Mouse (Mus musculus) midbrain, embryonic 12.5 days (tissue): ENCODE measurements around the gene Capzb. TPM values are rescaled to one million over a fixed set of nuclear protein-coding genes. Genes with fewer than 3 reads are reported as not detected.

Source experiments
- ATAC-seq: fragments of 200-750 bp; cut with Nextera tagmentation; 2 replicates; pipeline ENCODE4 v1.8.0; 2017; ENCODE audit warnings: low read depth, moderate TSS enrichment, moderate library complexity; ENCODE audit not compliant: low FRiP score
- H3K27ac ChIP-seq: fragments of 300-500 bp; sonication (generic); replicated peaks from 2 replicates; pipeline ENCODE4 v1.5.1; 2016; ENCODE audit warnings: mild to moderate bottlenecking
- H3K27me3 ChIP-seq: fragments of 300-500 bp; sonication (generic); 2 replicates; pipeline ENCODE4 v1.6.1; 2016; ENCODE audit warnings: mild to moderate bottlenecking
- H3K36me3 ChIP-seq: fragments of 300-500 bp; sonication (generic); 2 replicates; pipeline ENCODE4 v1.6.1; 2016
- H3K4me1 ChIP-seq: fragments of 300-500 bp; sonication (generic); 2 replicates; pipeline ENCODE4 v1.6.1; 2016
- H3K4me2 ChIP-seq: fragments of 300-500 bp; sonication (generic); replicated peaks from 2 replicates; pipeline ENCODE4 v1.6.1; 2016; ENCODE audit warnings: mild to moderate bottlenecking, moderate library complexity
- H3K4me3 ChIP-seq: fragments of 300-500 bp; sonication (generic); 2 replicates; pipeline ENCODE4 v1.5.1; 2016; ENCODE audit warnings: mild to moderate bottlenecking
- H3K9ac ChIP-seq: fragments of 300-500 bp; sonication (generic); replicated peaks from 2 replicates; pipeline ENCODE4 v1.6.1; 2016; ENCODE audit warnings: mild to moderate bottlenecking, moderate library complexity
- H3K9me3 ChIP-seq: fragments of 300-500 bp; sonication (generic); 2 replicates; pipeline ENCODE4 v1.6.1; 2016; ENCODE audit warnings: mild to moderate bottlenecking
- WGBS: fragments of 180-500 bp; shearing (Covaris S2); methylation state at CpG from one replicate; pipeline ENCODE4 v1.1.7; 2016; 5-methylcytosine and 5-hydroxymethylcytosine counted together
- polyA plus RNA-seq: library from polyadenylated mRNA; unstranded; fragments of >200 nt; fragmentation: Nextera tagmentation; extraction: Ambion mirVana; gene quantifications from 2 replicates; pipeline ENCODE4 v1.2.1, GENCODE M21; 2016

Capzb gene
- polyA plus RNA-seq, 1 experiment from 2014 or later: 337 TPM

DNA sequence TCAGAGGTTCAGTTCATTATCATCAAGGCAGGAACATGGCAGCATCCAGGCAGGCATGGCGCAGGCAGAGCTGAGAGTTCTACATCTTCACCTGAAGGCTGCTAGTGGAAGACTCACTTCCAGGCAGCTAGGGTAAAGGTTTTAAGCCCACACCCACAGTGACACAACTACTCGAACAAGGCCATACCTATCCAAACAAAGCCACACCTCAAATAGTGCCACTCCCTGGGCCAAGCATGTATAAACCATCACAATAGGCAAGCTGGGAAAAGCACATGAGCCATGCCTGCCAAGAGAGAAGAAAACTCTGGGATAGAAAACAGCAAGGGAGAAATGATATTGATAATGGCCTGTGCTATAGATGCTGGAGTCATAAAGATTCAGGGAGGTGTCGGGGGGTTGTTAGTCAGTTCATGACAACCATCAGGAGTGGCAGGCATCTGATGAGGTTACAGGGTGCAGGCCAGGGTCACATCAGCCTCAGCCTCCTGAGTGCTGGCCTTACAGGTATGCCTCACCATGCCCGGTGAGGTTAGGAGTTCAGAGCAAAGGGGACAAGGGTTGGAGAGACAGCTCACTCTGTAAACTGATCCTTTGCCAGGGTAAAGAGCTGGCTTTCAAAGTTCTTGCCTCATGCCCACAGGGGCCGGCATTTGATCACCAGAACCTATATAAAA, 6.8 kb upstream of the Capzb start:
- Histone ChIP-seq H3K4me1 (no peaks in the 10 kb centered on the region; the same call in 1 of the 2 replicates), H3K4me3 (no peak overlapping the region), H3K36me3 (no peaks in the 10 kb centered on the region), H3K27ac (no peak overlapping the region), H3K4me2 (no peak overlapping the region), H3K9ac (no peak overlapping the region), H3K9me3 (no peaks in the 10 kb centered on the region), H3K27me3 (no peaks in the 10 kb centered on the region)
- WGBS: 85% methylated on average over 5 of the region's 5 CpGs
- ATAC-seq: no peak

DNA sequence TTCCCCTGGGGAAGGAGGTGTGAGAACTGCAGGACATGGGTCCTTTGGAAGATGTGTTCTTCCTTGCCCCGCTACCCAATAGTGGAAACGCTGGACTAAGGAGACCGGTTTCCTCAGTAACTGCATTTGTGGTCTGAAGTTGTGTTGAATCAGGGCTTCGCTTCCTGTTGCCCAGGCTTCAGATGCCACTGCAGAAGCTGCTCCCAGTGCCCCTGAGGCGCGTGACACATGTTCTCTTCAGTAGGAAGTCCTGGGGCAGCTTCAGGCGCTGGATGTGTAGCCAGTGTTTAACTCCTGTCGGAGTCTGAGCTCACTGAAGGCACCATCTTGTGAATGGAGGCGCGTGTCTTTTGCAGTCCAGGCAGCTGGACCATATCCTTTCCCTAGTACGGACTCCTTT, 4.8 kb upstream of the Capzb start:
- no peak overlapping the region for H3K9ac ChIP-seq

DNA sequence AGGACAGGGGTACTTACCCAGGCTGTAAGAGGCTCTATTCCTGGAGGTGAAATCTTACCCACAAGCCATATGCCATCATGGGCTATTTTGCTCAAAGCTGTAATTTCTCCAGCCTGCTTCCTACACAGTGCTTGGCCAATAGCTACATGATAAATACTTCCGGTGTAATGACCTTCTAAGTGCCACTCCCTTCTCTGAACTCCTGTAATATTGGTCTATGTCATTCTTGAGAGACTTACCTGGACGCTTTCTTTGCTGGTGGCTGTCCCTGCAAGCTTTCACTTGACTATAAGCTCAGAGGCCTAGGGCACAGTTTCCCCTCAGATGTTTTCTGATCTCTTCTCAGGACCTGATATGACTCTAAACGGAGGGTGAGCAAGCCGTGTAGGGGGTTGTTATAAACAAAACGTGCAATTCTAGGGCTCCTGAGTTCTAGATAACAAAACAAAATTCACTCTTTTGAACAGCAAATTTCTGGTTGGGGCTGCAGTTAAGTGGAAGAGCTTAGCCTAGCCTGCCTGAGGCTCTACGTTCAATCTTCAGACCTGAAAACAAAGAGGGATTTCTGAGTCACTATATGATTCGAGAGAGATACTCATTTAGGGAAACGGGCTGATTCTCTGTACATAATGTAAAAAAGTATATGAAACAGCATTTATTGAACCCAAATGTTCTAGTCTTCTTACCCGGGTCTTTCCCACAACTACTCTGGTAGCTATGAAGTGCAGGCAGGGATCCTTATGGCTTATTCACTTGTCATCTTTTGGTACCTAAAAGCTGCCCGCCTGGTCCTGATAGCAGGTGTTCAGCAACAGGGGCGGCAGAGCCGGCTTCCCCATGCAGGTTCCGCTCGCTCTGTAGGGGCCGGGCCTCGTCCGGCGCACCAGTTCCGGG, 847 bp upstream of the Capzb start:
- Histone ChIP-seq H3K36me3 (no peaks in the 10 kb centered on the region), H3K27me3 (no peaks in the 10 kb centered on the region), H3K9me3 (no peaks in the 10 kb centered on the region), H3K9ac (peak overlapping the region; percentile 96), H3K27ac (peak overlapping the region; percentile 93), H3K4me3 (peak overlapping the region; percentile 94), H3K4me2 (peak overlapping the region; percentile 74), H3K4me1 (peaks cover 32% of the 10 kb centered on the region)
- no peak for ATAC-seq
- WGBS: 21% methylated on average over 19 of the region's 19 CpGs

More for the DNA sequence above, 4.8 kb upstream of the Capzb start:
- Histone ChIP-seq H3K27ac (no peak overlapping the region), H3K4me1 (peaks cover 11% of the 10 kb centered on the region), H3K4me3 (no peak overlapping the region), H3K36me3 (no peaks in the 10 kb centered on the region), H3K9me3 (no peaks in the 10 kb centered on the region), H3K27me3 (no peaks in the 10 kb centered on the region), H3K4me2 (no peak overlapping the region)
- no peak for ATAC-seq
- 86% methylated on average over 11 of the region's 11 CpGs for WGBS

DNA sequence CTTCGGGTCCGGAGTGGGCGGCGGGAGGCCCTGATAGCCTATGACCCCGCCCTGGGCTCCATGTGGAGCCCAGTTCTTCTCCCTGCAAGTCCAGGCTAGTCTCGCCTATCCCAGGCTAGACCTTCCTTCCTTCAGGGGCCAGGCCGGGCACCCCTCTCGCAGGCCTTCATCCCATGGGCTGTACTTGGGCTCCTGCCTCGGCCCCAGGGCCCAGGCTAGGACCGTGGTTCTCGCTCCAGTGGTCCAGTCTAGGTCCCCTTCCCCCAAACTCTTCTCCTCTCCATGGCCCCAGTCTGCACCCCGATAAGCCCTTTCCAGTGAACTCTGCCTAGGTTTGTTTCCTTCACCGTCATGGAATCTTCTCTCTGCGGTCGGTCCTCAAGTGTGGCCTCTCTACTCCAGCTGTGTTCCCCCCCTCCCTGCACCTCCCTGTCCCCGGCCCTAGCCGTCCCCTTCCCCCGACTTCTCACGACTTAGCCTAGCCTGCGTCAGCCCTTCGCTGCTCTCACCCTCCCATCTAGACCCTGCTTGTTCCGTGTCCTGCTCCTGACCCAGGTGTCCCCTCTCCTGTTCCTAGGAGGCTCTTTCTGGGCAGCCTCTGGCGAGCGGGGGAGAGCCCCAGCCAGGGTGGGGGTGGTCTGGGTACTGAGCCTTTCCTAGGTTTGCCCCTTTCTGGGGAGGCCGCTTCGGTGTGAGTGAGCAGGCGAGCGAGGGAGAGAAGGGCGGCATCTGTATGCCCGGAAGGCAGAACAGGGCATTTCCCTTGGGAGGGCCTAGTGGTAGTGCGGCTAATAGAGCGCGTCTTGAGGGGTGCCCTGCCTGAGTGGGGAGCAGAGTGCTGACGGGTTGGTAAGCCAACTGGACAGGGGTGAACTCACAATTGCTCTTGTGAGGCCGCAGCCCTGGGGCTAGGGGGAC, 736 bp downstream of the Capzb start:
- peaks cover 32% of the 10 kb centered on the region for H3K4me1 ChIP-seq
- ATAC-seq: peak; percentile 27
- 7% methylated on average over 35 of the region's 35 CpGs for WGBS
- peak overlapping the region; percentile 96 for H3K9ac ChIP-seq
- no peaks in the 10 kb centered on the region for H3K36me3 ChIP-seq
- H3K4me3 ChIP-seq: peak overlapping the region; percentile 94
- no peaks in the 10 kb centered on the region for H3K27me3 ChIP-seq
- no peaks in the 10 kb centered on the region for H3K9me3 ChIP-seq
- H3K4me2 ChIP-seq: peak overlapping the region; percentile 89
- H3K27ac ChIP-seq: peak overlapping the region; percentile 93

DNA sequence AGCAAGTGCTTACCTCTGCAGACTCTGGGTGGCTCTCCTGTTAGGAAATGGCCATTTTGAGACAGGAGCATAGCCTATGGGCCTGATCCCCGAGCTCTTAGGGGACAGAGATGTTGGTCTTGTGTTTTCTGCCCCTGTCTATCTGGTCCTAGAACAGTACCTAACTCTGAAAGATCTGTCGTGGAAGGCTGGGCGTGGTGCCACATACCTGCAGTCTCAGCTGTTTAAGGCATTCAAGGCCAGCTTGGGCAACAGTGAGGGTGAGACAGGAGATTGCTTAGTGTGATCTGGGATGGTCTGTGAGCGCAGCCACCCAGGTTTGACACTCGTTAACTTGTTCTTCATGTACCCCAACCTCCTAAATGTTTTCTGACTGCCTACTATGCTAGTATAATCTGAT, 2.4 kb downstream of the Capzb start:
- no peak overlapping the region for H3K27ac ChIP-seq
- peaks cover 9% of the 10 kb centered on the region for H3K36me3 ChIP-seq
- no peak overlapping the region for H3K9ac ChIP-seq
- no peak overlapping the region; the same call in 1 of the 2 replicates for H3K4me2 ChIP-seq
- no peaks in the 10 kb centered on the region for H3K9me3 ChIP-seq
- no peak for ATAC-seq
- peaks cover 32% of the 10 kb centered on the region for H3K4me1 ChIP-seq
- 94% methylated on average over 5 of the region's 5 CpGs for WGBS
- no peaks in the 10 kb centered on the region for H3K27me3 ChIP-seq
- no peak overlapping the region for H3K4me3 ChIP-seq

DNA sequence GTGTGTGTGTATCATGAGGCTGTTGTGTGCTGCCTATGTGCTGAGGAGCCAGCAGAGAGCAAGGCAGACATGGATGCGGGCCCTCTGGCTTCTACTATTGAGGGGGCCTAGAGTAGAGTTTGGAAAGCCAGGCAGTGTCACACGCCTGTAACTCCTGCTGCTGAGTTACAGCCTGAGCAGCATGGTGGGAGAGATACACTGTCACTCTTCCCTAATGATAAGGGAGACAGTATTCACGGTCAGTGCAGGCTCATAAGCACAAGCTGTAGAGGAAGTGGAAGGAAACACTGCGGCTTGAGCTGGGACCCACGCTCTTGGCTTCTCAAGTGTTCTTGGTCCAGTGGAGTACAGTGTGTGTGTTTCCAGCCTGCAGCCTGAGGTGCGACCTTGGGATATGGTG, 3.8 kb downstream of the Capzb start:
- no peak overlapping the region for H3K9ac ChIP-seq
- H3K27me3 ChIP-seq: no peaks in the 10 kb centered on the region
- no peaks in the 10 kb centered on the region for H3K9me3 ChIP-seq
- WGBS: 93% methylated on average over 6 of the region's 6 CpGs
- ATAC-seq: no peak
- no peak overlapping the region for H3K4me3 ChIP-seq
- H3K27ac ChIP-seq: no peak overlapping the region
- H3K4me2 ChIP-seq: no peak overlapping the region
- peaks cover 15% of the 10 kb centered on the region for H3K36me3 ChIP-seq
- H3K4me1 ChIP-seq: peaks cover 28% of the 10 kb centered on the region

DNA sequence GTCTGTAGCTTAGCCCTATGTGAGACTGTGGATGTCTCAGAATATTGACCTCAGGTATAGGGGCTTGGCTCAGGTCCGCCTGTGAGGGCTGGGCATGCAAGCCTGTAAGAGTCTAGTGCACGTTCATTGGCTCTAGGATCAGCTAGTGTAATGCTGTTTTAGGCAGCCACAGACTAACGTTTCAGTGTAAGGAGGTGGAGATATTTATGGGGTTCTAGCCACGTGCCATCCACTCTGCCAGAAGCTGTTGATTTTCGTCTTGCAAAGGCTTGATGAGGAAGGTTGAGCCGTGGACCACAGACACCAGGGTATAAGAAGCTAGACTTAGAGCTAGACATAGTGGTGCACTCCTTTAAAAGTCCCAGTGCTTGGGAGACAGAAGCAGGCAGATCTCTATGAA, 4.2 kb downstream of the Capzb start:
- peaks cover 23% of the 10 kb centered on the region for H3K4me1 ChIP-seq
- 89% methylated on average over 6 of the region's 6 CpGs for WGBS

DNA sequence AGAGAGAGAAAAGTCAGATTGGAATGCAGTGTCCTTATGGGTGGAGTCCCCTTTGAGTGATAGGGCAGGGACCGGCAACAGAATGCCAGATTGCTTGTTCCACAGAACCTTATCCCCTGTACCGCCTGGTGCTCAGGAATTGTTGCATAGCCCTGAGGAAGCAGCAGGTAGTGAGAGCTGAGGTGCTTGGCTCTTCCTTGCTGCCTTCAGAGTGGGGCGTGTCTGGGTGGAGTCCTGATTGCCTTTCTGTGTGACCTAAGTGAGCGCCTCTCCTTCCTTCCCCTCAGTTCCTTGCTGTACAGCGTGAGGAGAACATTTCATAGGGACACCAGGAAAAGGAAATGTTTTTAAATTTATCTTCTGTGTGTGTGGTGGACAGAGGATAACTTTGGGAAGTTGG, 4.8 kb downstream of the Capzb start:
- no peak for ATAC-seq
- Histone ChIP-seq H3K36me3 (peaks cover 15% of the 10 kb centered on the region), H3K9ac (no peak overlapping the region), H3K4me1 (peaks cover 21% of the 10 kb centered on the region), H3K4me2 (no peak overlapping the region), H3K27ac (no peak overlapping the region), H3K9me3 (no peaks in the 10 kb centered on the region), H3K27me3 (no peaks in the 10 kb centered on the region), H3K4me3 (no peak overlapping the region)
- 88% methylated on average over 5 of the region's 5 CpGs for WGBS

More for the DNA sequence above, 4.2 kb downstream of the Capzb start:
- H3K4me3 ChIP-seq: no peak overlapping the region
- peaks cover 15% of the 10 kb centered on the region for H3K36me3 ChIP-seq
- H3K27me3 ChIP-seq: no peaks in the 10 kb centered on the region
- H3K27ac ChIP-seq: no peak overlapping the region
- H3K9ac ChIP-seq: no peak overlapping the region
- H3K9me3 ChIP-seq: no peaks in the 10 kb centered on the region
- ATAC-seq: no peak
- H3K4me2 ChIP-seq: no peak overlapping the region

DNA sequence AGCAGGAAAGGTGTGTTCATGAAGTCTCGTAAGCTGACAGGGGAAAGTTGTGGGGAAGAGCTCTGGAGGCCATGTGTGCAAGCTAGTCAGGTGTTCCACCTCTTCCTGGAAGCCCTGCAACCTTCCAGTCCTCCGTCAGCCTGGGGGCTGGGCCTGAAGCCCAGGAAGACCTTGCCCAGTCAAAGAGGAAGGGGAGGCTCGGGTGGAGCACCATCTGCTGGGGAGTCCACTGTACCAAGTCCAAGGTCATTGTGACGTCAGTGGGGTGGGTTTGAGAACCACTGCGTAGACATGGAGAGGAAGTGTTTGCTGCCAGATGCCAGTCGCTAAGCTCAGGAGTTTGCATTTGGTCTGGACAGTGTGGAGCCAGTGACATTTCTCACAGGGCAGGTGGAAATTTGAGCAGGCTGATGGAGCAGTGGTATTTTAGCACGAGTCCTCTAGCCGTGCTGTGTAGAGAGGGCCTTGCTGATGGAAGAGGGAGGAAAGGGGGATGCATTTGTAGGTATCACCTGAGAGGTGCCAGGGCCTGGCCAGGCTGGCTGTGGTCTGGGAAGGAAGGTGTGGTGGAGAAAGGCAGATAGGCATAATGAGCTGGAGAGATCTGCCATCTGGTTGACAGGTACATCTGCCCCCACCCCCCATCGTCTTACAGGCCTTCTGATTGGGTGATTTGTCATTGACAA, 5.4 kb downstream of the Capzb start:
- H3K27ac ChIP-seq: no peak overlapping the region
- no peak for ATAC-seq
- H3K4me3 ChIP-seq: no peak overlapping the region
- H3K9ac ChIP-seq: no peak overlapping the region
- peaks cover 15% of the 10 kb centered on the region for H3K36me3 ChIP-seq
- no peak overlapping the region for H3K4me2 ChIP-seq
- H3K9me3 ChIP-seq: no peaks in the 10 kb centered on the region
- peaks cover 23% of the 10 kb centered on the region for H3K4me1 ChIP-seq
- WGBS: 83% methylated on average over 9 of the region's 9 CpGs
- no peaks in the 10 kb centered on the region for H3K27me3 ChIP-seq

DNA sequence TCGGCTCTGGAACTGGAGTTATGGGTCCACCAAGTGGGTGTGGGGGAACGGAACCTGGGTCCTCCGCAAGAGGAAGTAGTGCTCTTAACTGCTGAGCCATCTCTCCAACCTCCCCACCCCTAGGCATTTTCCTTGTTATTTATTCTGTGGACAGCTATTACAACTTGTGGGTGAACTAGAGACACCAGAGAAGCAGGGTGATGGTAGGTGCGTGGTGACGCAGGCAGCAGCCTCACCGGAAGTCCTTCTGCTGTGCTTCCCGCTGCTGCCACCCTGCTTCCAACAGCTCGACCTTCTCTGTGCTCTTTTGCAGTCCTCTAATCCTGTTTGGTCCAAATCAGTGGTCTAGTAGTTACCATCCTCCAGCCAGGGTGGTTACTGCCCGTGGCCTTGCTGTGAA, 6.4 kb downstream of the Capzb start:
- Histone ChIP-seq H3K27me3 (no peaks in the 10 kb centered on the region), H3K4me2 (no peak overlapping the region), H3K36me3 (peaks cover 15% of the 10 kb centered on the region), H3K9ac (no peak overlapping the region), H3K4me3 (no peak overlapping the region), H3K27ac (no peak overlapping the region), H3K9me3 (no peaks in the 10 kb centered on the region), H3K4me1 (peaks cover 13% of the 10 kb centered on the region)
- ATAC-seq: no peak
- 92% methylated on average over 9 of the region's 9 CpGs for WGBS

DNA sequence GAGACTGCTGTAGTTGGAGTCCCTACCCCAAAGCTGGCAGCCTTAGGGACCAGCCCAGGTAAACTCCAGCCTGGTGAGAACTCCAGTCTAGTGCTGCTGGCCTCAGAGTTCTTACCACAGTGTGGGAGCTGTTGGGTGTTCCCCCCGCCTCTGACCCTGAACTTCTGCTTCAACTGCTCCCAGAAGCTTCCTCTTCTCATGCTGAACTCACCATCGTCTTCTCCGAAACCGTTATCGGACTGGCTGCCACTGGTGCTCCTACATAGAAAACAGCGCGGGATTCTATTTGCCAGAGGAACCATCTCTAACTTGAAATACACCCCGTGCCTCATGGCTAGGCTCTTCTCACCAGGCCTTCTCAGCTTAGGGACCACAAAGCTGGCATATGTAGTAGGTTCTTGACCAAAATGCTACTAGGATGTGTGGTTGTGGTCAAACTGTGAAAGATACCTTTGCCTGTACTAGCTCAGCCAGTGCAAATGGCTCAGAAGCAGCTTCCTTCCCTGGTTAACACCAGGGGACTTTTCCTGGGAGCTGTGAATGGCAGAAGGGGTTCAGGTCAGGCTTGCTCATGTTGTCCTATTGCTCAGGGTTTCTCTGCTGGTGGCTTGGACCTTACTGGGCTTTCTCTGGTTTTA, 7.1 kb downstream of the Capzb start:
- WGBS: 89% methylated on average over 8 of the region's 8 CpGs
- H3K4me1 ChIP-seq: peaks cover 6% of the 10 kb centered on the region
- no peak overlapping the region for H3K4me3 ChIP-seq
- H3K27ac ChIP-seq: no peak overlapping the region
- no peak overlapping the region for H3K4me2 ChIP-seq
- H3K27me3 ChIP-seq: no peaks in the 10 kb centered on the region
- peaks cover 15% of the 10 kb centered on the region for H3K36me3 ChIP-seq
- no peak overlapping the region for H3K9ac ChIP-seq
- no peak for ATAC-seq
- H3K9me3 ChIP-seq: no peaks in the 10 kb centered on the region
